Mouse (Mus musculus): ENCODE data around the gene Wnt3a.
A peak's percentile ranks its signal among the peaks of the same experiment; 100 is the strongest.
"Not testable (repeated sequence)": the region's sequence is repeated elsewhere in the genome, so short reads cannot be mapped to it uniquely, and the experiment has no call there.

The Wnt3a gene

DNA sequence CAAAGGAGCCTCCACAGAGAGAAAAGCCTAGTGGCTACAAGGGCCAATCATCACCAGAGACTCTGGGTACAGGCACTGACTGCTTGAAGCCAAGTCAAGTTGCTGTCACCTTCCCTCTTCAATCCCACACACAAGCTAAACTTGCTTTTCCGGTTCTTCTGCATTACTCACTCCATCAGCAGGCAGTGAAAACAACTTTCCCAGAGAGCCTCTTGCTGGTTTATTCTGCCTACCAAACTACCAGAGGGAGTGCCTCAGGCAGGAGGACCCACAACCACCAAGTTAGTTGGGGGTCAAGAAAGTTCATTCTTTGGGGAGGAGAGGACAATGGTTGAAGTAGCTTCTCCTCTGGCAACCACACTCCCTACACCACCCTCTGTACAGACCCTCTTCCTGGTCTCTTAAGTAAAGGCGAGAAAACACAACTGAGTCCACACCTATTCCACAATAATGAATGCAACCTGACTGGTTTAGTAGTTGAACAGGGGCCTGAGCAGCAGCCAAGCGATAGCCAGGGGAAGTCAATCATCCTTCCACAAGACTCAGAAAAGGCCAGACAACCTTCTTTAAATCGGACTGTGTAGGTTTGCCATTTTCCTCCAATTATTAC is 72.1 kb downstream of the Wnt3a start:
- DNase-seq (ENCODE audit: low spot score) = no peak

DNA sequence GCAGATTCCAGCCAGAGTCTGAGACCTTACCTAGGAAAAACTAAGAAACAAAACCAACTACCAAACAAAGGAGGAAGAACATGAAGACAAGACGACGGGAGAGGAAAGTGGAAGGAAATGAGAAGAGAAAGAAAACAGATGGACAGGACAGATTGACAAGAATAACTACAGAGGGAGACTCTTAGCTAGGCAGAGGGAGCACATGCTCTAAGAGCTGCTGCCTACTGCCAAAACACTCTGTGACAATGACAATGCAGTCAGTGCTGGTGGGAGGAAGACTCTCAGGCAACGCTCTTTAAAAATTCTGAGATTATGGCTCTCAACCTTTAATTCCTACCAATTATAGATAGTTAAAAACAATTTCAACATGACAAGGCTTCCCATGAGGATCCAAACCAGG is 73.6 kb downstream of the Wnt3a start:
- DNase-seq (ENCODE audit: low spot score) = no peak

DNA sequence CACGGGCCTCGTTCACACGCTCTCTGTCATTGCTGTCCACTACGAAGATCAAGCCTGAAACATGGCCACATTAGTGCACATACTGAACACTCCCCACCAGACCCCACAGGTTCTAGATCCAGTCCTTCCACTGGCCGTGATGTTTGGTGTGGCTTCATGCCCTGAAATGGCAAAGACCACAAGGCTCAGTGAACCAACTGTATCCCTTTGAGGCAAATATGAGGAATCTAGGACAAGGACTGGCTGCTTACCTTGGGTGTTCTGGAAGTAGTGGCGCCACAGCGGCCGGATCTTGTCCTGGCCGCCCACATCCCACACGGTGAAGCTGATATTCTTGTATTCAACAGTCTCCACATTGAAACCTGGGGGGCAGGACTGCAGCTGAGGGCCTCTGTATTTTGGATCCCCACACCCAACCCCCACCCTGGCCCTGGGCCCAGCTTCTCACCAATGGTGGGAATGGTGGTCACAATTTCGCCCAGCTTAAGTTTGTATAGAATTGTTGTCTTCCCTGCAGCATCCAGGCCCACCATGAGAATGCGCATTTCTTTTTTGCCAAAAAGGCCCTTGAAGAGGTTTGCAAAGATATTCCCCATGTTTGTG is 77.6 kb downstream of the Wnt3a start:
- DNase-seq (ENCODE audit: low spot score) = no peak

DNA sequence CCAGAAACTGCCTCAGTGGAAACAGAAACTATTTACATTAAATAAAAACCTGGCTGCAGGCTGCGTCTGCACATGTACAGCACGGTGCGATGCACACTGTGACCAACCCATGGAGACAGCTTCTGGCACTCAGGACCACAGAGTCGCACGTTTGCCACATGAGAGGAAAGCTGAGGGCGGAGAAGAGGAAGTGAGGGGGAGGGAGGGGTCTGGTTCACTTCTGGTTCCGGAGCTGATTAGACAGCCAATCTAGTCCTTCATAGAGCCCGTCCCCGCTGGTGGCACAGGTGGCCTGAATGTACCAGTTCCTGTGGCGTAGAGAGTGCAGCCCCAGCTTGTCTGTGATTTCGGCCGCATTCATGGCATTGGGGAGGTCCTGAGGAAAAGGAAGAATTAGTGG is 78.2 kb downstream of the Wnt3a start:
- not testable (repeated sequence) for DNase-seq (ENCODE audit: low spot score)

DNA sequence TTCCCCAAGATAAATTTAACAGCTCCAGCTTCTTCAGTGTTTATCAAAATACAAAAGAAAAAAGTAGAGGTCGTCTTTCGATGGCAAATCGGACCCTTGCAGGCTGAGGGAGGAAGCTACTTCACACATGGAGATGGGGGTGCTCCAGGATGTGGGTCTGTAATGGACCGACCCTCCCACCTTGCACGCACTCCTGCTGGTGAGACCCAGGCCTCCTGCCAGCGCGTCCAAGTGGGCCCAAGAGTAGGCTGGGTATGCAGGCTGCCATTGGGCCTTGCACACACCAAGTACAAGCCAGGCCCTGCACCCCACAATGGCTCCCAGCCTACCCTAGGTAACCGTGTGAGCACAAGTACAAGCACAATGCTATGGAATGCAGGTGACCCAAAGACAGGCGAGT is 79.0 kb downstream of the Wnt3a start:
- not testable (repeated sequence) for DNase-seq (ENCODE audit: low spot score)

DNA sequence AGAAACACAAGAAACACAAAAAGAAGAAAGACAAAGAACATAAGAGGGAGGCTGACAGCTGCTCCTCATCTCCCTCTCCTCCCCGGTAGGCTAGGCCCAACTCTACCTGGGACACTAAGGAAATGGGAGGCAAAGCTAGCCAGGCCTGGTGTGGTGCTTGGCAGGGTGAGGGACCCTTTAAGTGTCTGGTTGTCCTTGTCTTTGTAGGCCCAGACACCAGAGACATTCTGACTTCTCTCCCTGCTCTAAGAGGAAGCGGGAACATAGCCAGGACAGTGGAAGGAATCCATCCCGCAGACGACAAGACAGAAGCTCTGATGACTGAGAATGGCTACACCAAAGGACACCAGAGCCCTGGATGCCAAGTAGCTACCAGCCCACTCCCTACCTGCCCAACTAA is 80.5 kb downstream of the Wnt3a start:
- DNase-seq (ENCODE audit: low spot score) = no peak

DNA sequence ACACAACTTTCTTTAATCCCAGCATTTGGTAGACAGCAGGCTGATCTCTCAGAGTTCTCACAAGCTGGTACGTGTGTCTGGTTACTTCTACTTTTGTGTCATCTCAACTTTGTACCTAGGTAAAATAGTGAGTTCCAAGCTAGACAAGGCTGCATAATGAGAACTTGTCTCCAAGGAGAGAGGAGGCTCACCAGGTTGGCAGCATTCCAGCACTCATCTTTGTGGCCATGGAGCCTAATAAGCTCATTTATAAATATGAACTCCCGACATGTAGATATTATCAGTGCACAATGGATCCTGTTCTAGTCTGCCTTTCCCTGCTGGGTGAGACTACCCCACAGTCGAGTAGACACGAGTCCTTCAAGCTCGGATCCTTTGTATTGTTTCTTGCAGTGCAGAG is 81.0 kb downstream of the Wnt3a start:
- DNase-seq (ENCODE audit: low spot score) = no peak

DNA sequence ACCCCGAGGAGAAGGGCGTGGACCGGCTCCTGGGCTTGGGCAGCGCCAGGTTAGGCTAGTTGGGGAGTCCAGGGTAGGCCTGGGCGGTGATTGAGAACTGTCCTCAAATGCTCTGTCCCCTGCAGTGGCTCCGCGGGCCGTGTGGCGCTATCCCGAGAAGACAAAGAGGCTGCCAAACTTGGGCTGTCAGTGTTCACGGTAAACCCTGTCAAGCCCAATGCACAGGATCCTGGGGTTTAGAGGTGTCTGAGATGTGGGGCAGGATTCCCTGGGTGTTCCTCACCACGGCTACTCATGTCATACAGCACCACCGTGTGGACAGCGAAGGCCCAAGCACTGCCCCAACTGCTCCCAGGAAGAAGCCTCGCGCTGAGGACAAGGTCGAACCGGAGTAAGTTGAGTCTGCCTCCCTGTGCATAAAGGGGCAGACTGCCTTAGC is 81.5 kb downstream of the Wnt3a start:
- DNase-seq (ENCODE audit: low spot score) = peak; percentile 57

DNA sequence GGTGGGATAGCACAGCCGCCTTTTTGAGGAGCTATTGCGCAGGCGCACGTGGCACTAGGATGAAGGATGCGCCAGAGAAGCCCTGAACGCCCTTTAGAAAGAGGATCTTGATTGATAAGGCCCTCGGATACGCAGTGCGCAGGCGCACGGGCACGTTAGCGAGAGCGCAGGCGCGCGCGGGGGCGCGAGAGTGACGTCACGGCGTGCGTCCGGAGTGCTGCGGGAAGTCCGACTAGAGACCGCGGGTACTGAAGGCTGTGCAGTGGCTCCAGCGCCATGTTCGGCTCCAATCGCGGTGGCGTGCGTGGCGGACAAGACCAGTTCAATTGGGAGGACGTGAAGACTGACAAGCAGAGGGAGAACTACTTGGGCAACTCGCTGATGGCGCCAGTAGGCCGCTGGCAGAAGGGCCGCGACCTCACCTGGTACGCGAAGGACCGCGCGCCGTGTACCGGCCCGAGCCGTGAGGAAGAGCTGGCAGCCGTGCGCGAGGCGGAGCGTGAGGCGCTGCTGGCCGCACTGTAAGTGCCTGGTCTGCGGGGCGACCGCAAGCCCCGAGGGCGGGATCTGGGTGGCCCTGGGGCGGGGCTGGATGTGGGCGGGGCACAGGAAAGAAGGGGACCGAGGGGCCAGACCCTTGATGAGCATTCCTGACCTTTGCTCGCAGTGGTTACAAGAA is 82.3 kb downstream of the Wnt3a start, which contains the start of gene 2310033P09Rik:
Gene 2310033P09Rik (plus strand): TSS at position 169 of the 679 bp plus-strand sequence.
- peak; percentile 93 for DNase-seq (ENCODE audit: low spot score)

DNA sequence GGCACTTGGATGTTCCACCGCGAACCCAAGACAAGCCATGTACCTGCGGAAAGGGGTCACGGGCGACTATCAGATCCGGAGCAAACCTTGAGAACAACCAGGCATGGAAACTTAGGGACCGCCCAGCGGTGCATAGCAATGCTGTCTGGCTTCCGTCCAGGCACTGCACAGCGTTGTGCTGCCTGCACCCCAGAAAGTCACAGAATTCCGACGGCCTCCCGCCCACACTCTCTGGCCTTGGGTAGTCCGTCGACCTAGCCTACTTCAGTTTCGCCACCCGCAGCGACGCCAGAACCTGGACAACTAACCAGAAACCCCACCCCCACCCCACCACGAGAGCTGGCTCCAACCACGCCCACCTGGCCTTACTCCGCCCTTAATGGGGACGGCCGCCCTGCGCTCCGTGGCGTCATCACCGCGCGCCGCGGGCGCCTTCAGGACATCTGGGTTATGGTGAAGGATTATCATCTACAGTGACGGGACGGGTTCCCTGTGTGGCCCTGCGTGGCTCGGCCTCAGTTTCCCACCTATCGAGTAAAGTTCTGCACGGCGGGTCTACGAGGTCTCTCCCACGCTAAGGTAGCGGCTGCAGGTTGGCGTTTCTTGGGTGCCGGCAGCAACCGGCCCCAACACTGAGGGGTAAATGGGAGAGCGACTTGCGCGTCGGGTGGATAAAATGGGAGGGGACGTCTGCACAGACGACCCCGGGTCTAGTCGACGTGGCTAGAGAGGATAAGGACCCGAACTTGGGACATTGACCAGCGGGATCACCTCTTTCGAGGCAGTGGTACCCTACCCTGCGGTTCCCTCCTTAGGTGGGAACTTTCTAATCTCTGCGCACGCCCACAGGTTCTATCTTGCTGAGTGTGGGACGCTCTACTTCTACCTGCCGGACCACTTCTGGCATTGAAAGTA is 88.2 kb downstream of the Wnt3a start, which contains the start of gene Mrpl55:
Gene Mrpl55 (plus strand): TSS at position 406 of the 915 bp plus-strand sequence.
- peak; percentile 93 for DNase-seq (ENCODE audit: low spot score)

DNA sequence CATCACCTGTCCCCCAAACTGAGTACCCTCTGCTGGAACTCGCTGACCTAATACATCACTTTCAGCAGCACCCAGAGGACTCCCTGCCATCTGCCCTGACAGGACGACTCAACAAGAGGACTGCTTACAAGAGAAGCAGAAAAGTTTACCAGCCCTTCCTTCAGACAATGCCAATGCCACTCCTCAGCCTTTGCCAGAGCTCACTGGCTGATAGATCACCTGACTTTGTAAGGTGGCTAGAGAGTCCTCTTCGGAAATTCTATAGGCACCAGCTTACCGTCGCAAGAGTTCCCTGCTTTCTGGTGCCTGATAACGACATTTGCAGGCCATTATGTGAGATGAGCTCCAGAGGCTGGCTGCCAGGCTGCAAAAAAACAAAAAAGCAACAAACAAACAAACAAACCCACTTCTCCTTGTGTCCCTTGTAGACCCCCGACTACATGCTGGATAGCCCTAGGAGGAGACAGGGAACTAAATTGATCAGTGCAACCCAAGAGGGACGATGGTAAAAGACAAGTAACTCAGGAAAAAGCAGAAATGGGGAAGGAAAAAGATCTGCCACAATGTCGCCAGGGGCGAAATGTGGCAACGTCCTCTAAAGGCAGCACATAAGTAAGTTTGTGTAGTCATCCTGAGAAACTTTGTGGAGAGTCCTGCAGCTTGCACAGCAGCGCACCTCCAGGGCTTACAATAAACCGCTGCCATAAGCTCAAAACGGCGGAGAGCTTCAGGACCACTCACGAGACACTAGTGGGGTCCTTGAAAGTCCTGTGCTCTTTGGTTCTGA is 89.1 kb downstream of the Wnt3a start:
- DNase-seq (ENCODE audit: low spot score) = no peak
